Mouse (Mus musculus) liver, adult (tissue): ENCODE results near the gene Mtg1.

ENCODE experiments used
- GATA4 ChIP-seq: IDR thresholded peaks from 2 replicates; pipeline ENCODE4 v1.6.1; 2014; ENCODE audit warnings: mild to moderate bottlenecking, low read length; ENCODE audit not compliant: insufficient replicate concordance

Gene Mtg1

GRCm38 (mm10) chr7:140170863-140171262, 33.5 kb downstream of the Mtg1 start:
- TF ChIP-seq GATA4, result no peak

- no peak for TF ChIP-seq GATA4
These were observed 35.6 kb downstream of the Mtg1 start, which contains the start of gene Olfr523 for GRCm38 (mm10) chr7:140172936-140173335. Gene Olfr523 (plus strand): TSS chr7:140173217.

DNA sequence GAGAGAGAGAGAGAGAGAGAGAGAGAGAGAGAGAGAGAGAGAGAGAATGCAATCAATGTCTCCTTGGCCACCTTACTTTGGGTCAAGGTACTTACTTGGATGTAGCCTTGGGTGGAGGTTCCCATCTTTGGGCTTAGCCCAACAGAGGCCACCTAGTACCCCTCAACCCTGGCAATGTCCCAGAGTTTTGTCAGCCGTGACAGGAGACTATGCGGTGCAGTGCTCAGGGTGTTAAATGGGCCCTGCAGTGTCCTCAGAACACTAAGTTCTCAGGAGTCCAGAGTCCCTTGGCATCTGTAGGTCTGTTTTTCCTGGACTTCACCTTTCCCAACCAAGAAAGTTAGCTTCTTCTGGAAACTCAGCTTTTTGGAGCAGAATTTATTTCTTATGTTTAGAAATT, 41.8 kb downstream of the Mtg1 start:
- no peak for TF ChIP-seq GATA4

DNA sequence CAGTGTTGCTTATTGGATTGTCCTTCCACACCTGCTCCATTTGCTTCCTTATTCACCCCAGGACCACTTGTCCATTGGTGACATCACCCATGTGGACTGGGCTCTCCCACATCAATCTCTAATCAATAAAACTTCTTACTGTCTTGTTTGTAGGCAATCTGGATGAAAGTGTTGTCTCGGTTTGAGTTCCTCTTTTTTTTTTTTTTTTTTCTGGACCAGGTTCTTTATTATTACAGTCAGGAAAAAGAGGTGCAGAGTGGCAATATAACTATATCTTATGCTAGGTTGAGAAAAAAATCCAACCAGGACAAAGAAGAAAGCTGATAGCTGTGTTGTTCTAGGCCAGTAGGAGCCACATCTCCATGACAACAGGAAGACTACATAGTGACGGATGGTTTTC, 43.3 kb downstream of the Mtg1 start:
- TF ChIP-seq GATA4, result no peak

DNA sequence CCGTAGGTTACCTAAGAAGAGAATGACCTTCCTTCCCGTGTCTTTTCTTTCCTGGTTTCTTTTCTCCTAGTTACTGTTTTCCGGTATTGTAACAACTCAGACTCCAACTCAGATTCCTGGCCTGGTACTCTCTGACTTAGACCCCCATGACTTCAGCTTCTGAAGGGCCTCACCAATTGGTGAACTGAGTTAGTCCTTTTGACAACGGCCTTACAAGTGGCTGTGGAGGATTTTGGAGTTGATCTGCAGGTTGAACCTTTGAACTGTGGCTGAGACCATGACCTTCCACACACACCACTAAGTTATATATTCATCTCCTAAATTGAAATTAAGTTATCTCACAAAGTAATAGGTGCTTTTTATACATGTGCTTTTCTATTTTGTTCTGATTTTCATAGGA, 46.8 kb downstream of the Mtg1 start:
- TF ChIP-seq GATA4, result no peak

GRCm38 (mm10) chr7:140186646-140187620, 49.6 kb downstream of the Mtg1 start:
- TF ChIP-seq GATA4, result no peak

GRCm38 (mm10) chr7:140187721-140188390, 50.5 kb downstream of the Mtg1 start:
- no peak for TF ChIP-seq GATA4

- no peak for TF ChIP-seq GATA4
These were observed 51.3 kb downstream of the Mtg1 start for GRCm38 (mm10) chr7:140188391-140189328.

DNA sequence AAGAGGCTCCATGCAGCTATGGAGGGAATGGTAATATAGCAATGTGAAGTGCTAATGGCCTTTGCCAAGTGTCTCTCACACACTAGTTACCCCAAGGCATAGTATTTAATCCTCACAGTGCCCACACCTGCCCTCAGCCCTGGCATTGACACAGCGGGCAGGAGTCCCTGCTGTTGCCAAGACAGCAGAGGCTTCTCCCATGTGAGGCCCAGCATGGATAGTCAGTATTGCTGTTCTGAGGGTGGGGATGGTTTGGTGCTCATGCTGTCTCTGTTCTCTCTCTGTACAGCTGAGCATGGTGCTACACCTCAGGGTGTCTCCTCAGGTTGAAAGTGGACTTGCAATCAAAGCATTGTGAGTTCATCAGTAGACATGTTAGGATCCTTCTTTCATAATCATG, 53.1 kb downstream of the Mtg1 start:
- TF ChIP-seq GATA4, result no peak

- TF ChIP-seq GATA4, result no peak
These were observed 55.1 kb downstream of the Mtg1 start for GRCm38 (mm10) chr7:140192445-140192844.

- TF ChIP-seq GATA4, result no peak
These were observed 55.5 kb downstream of the Mtg1 start for GRCm38 (mm10) chr7:140192851-140193250.

- no peak for TF ChIP-seq GATA4
These were observed 56.7 kb downstream of the Mtg1 start for GRCm38 (mm10) chr7:140194031-140194430.

GRCm38 (mm10) chr7:140196002-140196401, 58.6 kb downstream of the Mtg1 start:
- no peak for TF ChIP-seq GATA4
